Mouse (Mus musculus): ENCODE measurements around the gene Zbtb20. TPM values are rescaled to one million over a fixed set of nuclear protein-coding genes. Genes with fewer than 3 reads are reported as not detected.

Gene Zbtb20
- total RNA-seq, 2 experiments from 2014 or later, result 108 to 119 TPM

DNA sequence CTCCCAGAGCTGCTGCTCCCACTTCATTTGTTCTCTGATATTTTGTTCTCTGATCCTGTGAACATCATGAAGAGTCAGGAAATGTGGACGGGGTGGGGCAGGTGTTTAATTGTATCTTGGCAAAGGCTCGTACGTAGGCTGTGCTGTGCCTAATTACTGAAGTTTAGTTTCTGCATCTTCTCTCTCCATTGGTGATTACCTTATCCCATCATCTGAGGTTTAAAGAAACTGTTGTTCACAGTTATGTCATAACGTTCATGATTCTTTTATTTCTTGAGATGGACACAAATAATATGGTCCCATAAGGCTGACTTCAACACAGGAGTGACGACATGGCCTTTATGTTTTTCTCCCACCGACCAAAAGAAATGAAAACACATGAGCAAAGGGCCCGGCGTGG, 582.1 kb downstream of the Zbtb20 start:
- DNase-seq, result no peak

DNA sequence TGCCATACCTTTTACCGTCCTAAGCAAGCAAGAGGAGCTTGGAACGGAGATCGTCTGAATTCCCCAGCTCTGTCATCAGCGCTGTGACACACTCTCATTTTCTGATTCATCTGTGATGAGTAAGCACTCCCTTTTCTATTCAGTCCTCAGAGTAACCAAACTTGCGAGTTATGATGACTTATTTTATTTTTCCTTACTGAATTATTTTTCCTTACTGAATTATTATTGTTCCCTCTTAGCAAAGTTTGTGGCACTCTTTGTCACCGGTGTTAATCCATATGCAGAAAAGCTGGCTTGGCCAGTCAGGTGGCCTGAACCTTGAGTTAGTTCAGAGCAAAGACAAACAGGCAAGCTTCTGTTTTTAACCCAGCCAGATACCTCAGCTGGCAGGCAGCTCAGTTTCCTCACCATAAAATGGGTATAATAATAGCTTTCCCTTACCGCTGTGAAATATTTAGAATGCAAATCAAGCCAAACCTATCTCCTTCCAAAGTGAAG, 583.1 kb downstream of the Zbtb20 start:
- no peak for DNase-seq

DNA sequence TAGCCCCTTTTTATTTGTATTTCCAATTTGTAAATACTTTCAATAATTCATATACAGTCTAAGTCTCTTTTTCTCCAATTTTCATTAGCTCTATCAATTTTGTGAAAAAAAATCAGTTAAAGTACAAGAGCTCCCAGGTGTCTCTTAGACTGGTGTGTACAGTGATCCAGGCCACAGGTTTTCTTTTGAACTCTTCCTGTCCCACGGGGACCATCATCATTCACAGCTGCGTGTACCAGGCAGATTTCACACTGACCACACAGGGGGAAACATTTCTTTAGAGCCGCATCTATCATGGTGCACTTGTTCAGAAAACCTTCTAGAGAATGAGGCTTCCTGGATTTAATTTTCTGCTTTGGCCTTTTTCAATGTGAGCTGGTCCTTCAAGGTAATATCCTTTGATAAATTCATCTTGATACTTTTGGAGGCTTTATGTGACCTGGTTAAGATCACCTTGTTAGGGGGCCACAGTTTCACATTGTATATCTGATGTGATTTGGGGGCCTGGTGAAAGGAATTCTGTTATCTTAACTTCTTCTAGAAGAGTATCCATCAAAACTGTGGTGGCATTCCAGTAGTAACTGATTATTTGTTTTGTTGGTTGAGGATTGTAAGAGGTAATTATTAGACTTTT, 586.2 kb downstream of the Zbtb20 start:
- no peak for DNase-seq

DNA sequence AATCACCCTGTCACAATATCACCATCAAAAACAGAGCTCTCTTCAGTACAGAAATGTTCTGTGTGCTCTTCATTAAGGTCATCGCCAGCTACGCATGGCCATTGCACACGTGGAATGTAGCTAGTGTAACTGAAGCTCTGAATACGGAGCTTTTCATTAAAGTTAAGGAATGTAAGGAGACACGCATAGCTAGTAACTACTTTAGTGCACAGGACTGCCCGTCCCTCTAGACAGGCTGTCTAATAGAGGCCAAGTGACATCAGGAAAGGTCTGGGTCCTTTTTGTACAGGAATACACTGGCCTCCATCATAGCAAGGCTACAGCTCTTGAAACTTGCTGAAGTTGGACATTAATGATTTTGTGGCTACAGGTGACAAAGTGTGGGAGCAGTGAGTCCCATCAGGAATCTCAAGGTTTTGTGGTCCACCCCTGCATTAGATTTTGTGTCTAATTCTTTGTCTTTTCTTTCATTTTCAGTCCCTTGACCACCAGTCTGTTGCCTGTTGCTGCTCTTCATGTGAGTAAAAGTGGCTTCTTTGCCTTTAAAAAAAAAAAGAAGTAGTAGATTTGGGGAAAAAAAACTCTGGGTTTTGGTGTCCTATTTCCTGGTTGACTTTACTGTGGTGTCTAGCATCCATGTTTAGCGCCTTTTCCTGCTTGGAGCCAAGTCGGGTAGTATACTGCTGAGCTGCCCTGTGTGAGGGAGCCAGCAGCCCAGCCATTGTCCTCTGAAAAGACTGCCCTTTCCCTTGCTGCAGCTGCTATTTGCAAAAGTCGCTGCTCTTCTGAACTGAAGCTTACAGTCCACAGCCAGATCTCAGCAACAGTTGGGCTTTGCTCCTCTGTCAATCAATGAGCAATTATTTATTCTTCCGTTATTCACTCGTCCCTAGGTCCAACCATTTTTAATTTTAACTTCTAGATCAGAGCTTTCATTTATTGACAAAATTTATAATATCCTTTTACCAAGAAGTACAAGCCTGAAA, 587.1 kb downstream of the Zbtb20 start:
- DNase-seq, result peak; percentile 25

DNA sequence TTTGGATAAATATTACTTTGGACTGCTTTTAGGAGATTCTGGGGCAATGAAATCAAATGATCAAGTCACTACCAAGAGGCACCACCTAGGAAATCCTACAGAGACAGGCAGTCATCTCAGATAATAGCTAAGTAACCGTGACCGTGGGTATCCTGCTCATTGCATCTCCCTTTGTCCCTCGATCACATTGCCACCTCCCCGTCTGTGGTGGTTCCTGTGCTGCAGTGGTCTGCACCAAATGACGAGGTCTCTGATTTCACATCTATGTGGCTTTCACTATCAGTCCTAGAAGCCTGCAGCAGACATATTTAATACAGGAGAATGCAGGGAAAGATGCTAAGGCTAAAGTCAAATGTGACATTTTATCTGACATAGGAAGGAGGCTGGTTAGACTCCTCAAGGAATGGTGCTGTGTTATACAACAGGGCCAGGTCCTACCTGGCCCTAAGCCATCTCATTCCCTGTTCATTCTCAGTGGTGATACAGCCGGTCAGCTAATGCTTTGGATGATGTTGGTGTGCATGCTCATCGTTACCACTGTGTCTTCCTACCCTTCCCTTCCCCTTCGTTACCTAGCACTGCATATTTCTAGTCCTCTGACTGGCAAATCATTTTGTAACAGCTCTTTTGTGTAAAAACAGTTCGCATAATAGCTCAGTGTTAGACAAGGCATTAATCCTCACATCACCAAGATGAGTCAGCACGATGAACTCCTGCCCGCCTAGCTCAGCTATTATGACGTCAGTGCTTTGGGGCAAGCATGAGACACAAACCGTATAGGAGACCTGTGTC, 588.2 kb downstream of the Zbtb20 start:
- DNase-seq, result no peak

DNA sequence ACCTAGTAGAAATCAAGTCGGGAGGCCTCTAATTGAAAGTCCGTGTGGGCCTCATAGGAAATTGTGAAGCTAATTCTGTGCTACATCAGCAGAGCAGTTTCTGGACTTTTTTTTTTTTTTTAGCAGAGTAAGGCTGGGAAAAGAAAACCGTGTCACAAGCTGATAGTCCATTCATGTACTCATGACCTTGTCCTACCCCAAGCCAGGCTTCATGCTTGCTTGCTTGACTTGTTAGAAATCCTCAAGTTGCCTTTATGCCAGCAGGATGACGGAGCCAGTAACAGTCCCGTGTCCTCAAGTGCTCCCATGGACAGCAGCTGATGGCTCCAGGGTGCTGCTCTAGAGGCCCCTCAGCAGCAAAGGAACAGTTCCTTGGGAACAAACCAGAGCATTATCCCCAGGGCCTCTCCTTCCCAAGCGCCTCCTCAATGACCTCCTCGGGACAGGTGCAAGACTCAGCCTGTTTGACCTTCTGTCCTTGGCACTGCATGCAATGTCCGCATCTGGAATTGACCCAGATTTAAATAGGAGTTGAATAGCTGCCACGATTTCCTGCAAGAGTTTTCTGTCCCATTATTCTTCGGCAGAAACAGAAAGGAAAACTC, 588.9 kb downstream of the Zbtb20 start:
- peak; percentile 50 for DNase-seq

DNA sequence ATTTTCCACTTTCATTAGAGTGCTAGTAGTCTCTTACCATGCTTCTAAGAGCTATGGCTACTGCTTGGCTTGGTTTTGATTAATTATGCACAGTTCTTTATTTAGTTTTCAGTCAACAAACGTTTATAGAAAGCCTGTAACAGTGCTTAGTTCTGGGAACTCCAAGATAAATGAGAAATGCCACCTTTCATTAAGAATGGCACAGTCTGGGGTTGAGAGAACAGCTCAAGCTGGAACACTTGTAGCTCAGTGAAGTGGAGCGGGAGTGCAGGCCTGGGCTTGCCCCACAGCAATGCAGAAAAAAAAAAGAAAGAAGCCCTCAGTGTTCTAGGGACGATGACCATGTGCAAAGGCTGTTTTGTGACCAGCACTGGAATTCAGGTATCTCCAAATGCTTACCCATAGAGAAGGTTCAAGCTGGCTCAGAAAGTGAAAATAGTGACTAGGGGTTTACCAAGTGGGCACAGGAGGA, 589.7 kb downstream of the Zbtb20 start:
- no peak for DNase-seq

DNA sequence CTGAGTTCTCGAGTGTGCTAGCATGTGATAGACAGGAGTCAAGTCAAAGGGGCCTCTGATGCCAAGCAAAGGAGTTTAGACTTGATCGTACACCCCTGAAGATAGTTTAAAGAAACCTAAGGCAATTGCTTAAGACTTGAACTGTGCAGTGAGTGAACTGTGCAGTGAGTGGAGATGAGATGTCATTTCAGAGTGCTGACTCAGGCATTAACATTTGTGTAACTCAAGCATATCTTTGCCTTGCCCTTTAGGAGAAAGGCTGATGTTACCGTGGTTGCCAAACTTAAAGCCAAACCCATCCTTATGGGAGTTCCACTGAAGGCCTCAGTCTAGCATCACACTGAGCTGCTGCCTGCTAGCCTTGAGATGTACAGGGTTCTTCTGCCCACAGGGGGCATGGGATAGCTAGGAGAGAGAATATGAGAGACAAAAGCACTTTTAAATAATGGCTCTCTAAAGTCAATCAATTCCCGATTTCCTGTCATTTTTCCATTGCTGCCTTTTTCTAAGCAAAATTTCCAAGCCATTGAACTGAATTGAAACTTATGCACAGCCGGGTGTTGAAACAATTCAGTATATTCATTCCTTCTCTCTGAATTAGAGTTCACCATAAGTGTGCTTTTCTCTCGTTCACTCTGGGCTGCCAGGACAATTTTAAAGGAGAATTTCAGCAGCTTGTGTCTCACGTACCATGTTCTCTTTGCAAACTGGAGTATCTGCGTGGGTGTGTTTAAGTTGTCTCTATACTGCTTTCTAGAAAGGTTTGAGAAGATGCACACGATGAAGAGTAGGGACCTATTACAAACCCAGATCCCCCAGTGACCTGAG, 590.5 kb downstream of the Zbtb20 start:
- no peak for DNase-seq

DNA sequence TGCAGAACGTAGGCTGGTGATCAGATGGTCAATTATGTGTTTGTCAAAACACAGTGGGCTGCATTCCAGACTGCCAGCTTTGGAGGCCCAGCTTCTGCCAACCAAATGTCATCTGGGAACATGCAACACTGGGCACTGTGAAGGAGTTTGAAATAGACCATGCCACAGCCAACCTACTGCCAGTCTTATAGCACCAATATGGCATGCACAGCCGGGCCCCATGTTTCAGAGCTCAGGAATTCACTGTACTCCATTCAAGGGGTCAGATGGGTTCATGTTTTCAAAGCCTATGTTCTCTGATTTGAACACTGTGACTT, 591.0 kb downstream of the Zbtb20 start:
- DNase-seq, result peak; percentile 33

DNA sequence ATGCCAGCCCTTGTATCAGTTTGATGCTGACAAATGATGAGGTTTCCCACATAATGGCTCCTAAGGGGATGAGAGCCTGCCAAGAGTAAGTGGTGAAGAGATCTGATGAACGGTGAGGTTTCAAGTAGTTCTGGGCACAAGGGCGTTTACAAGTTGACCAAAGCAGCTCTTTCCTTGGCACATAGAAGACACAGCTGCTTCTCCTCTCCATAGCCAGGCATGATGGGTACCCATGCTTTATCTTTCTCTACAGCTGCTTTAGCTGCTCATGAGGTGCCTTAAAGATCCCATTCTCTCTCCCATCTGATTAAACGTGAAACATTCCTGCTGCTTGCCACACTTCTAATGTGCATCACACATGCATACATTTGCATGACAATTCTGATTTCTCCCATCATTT, 595.4 kb downstream of the Zbtb20 start:
- no peak for DNase-seq

DNA sequence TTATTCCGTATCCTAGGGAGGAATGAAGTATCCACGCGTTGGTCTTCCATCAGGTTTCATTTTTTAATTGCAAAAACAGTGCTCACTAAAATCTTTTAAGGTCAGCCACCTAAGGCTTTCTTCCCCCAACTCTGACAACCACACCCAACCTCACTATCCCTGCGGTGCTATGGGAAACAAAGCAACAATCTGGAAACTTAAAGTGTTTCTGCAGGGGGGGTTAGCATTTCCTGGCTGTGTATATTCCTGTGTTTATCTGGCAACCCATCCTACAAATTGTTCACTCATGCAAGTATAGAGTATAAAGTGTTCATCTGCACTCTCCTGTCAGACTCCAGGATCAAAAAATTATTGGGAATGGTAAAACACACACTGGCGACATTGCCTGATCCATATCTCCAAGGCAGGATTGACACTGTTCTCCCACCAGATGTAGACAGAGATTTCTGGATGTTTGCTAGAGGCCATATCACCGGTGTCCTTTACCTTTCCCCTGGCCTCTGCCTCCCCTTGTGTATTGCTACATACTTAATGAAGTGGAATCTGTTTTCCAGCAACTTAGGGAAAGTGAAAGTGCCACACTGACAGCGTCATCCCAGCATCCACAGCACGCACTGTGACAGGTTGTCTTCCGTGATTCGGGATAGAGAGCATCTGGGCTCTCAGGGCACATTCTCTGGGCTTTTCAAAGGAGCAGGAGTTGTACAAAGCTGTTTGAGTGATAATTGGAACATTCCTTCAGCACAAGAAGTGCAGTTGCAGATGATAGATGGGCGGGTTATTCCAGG, 599.5 kb downstream of the Zbtb20 start:
- DNase-seq, result no peak

DNA sequence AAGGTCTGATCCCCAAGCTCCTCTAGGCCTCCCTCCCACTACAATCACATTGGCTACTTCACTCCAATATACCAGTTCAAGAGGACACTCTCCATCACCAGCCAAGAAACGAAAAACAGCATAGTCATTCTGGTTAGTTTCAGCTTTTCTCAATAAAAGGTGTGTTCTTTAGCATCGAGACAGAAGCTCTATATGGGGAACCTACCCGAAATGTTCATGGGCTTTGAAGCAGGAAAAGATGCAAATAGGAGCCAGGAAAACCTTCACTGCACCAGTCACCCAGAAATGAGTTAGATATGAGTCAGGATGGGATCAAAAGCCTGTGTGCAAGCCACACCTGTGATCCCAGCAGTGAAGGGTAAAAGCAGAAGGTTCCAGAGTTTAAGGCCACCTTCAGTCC, 601.2 kb downstream of the Zbtb20 start:
- no peak for DNase-seq

DNA sequence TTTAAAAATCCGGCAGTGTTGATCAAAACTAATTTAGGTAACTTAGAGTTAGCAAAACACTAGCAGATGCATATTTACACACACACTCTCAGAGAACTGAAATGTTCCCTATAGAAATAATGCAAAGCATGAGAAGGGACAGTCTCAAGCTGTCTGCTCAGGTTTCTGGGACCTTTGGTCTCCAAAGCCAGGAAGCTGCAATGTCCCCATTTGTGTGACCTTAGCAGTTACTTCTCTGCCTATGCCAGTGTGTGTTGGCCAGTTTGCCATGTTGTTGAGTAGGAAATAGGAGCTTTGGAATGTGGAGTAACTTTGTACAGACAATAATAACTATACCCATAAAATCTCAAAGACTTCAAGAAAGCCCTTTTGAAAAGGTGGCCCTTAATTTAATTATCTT, 602.7 kb downstream of the Zbtb20 start:
- DNase-seq, result no peak

DNA sequence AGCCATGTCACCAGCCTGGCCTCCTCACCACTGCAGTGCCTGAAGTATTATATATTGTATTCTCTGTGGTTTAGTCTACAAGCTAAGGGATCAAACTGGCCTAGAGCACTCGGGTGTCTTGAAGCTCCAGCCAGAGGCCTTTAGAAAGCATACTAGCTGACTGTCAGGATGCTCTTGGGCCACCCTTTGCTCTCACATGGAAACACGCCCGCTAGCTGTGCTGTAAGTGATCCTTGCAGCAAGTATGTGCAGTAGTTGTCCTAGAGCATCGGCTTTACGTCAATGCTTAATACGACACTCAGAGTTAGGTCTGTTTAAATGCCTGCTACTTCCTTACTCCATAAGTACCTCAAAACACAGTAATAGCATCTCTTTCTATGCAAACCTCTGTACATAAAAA, 604.9 kb downstream of the Zbtb20 start:
- no peak for DNase-seq

DNA sequence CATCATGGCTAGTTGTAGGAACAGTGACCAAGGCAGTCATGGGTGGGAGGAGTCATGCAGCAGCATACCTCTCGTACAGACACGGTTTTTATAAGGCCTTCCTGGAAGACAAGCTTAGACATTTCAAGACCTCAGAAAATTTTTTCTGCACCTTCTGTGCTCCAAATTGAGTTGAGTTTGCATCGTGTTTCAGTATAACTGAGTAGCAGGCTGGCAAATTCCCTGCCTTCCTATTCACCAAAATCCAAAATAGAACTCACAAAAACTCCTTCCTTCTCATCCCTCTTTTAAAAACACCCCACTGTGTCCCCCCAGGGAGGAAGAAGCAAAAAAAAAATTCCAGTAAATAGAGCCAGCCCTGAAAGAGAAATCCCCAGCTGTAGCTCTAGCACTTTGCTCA, 606.4 kb downstream of the Zbtb20 start:
- no peak for DNase-seq

DNA sequence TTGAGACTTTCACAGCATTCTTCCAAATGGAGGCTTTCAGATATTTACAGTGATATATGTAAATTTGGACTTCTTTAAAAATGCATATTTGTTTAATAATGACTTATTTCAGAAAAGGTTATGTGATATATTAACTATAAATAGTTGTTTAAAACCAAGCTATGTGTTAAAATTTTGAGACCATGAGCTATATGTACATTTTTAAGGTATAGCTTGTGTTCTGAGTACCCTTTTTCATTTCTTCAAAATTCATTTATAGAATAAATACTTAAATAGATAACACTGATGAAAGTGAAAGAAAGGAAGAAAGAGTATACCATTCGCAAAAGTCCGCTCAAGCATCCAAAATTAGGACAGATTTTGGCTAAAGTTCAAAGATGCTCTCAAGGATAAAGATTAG, 607.1 kb downstream of the Zbtb20 start:
- no peak for DNase-seq

DNA sequence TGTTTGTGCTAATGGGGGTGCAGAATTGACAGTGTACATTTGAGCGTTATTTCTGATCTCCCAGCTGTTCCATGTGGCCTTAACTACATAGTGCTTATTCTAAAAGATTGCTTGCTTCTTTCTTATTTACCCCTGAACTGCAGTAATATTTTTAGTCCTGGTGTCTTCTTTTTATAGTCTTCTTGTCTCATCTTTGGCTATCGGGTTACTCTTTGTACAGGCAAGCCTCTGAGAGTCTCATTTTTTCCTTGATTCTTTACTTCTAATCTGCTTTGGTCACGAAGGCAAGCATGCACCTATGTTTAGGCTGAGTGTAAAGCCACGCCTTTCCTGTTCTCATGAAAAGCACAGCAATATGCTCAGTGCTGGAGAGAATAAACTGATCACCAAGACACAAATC, 608.7 kb downstream of the Zbtb20 start:
- DNase-seq, result no peak

DNA sequence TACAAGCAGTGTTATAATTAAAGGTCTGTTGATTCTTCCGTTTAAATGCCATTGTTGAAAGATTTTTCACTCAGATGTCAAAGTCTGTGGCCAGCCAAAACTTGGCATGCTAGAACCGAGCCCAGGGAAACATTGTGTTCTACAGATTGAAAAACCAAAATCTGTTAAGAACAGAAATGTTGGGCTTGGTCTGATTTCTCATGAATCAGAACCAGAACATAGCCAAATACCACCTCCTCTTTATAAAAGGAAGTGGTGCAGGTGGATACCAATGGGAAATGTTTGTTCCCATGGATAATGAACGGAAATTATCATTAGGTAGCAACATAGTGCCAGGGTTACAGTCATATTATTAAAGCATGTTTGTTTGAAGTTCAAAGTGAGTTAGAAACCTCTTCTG, 613.7 kb downstream of the Zbtb20 start:
- DNase-seq, result no peak

DNA sequence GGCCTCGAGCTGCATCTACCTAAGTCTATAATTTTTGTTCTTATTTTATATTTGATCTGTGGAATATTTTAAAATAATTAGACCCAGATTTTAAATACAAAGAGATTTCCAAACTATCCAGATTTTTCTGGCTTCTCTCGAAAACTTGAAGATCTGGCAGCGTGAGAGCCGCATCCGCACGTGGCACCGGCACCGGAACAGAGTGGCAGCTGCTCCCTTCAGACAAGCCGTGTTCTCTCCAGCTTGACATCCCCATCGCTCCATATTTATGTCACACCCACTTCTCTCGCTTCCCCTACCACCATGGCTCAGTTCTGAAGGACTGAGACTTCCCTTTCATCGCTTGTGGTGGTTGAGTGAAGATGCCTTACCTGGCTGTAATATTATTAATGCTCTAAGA, 614.3 kb downstream of the Zbtb20 start:
- no peak for DNase-seq

DNA sequence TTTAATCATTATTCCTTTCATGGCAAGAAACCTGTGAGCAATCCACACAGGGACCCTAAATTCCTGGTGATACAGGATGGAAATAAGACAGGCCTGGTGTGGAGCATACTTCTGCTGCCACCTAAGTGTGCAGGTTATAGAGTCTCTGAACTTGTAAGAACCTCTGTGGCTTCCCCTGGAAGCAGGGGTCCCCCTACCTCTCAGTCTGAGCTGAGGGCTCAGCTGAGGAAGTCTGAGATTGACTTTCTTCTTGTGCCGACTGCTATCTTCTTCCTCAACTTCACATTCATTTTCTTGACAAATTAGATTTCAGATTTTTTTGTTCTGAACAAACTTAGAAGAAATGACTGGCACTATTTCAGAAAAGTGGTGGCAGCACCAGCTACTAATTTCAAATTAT, 617.2 kb downstream of the Zbtb20 start:
- DNase-seq, result no peak

Data from gastrocnemius, postnatal 10 days (tissue).